Comparison of ENCODE assay signal across 8 mouse cellular contexts in genomic region chr7:19956341-19956781, GRCm38 (mm10). TPM values are rescaled to one million over a fixed set of nuclear protein-coding genes. Genes with fewer than 3 reads are reported as not detected.
DNase-seq lines count a peak whose midpoint lies in the region; ATAC-seq and TF ChIP-seq lines count a peak whose summit lies in the region.

No protein-coding gene starts in this region.

- no peaks in the 10 kb centered on the region for H3K27me3 ChIP-seq in kidney, embryonic 14.5 days (ENCODE audit: control insufficient read depth, insufficient read depth, low read length)
- no peaks in the 10 kb centered on the region for H3K27me3 ChIP-seq in liver, embryonic 11.5 days (replicated peaks; ENCODE audit: control insufficient read depth, insufficient read depth, low read length)
- no peaks in the 10 kb centered on the region for H3K27me3 ChIP-seq in neural tube, embryonic 11.5 days (ENCODE audit: control insufficient read depth, insufficient read depth, low read length)
- no peaks in the 10 kb centered on the region for H3K27me3 ChIP-seq in stomach, postnatal 0 days (ENCODE audit: control insufficient read depth, insufficient read depth, low read length)

- H3K4me1 ChIP-seq in kidney, embryonic 14.5 days (ENCODE audit: control insufficient read depth, insufficient read depth, low read length) = 0 out of 2 replicates have a peak, but pooled peaks cover 5% of the 10 kb centered on the region
- H3K4me1 ChIP-seq in liver, embryonic 11.5 days (replicated peaks; ENCODE audit: control insufficient read depth, insufficient read depth, low read length) = no peaks in the 10 kb centered on the region
- H3K4me1 ChIP-seq in neural tube, embryonic 11.5 days (ENCODE audit: control insufficient read depth, insufficient read depth, low read length) = no peaks in the 10 kb centered on the region
- H3K4me1 ChIP-seq in stomach, postnatal 0 days (replicated peaks; ENCODE audit: control insufficient read depth, insufficient read depth) = no peaks in the 10 kb centered on the region

- H3K4me3 ChIP-seq in kidney, embryonic 14.5 days (ENCODE audit: low read length) = no peak overlapping the region
- H3K4me3 ChIP-seq in liver, embryonic 11.5 days (ENCODE audit: low read depth, low read length) = no peak overlapping the region
- no peak overlapping the region for H3K4me3 ChIP-seq in neural tube, embryonic 11.5 days (ENCODE audit: low read depth, low read length)
- no peak overlapping the region for H3K4me3 ChIP-seq in stomach, postnatal 0 days (ENCODE audit: low read depth, low read length)

- intact Hi-C loops in gastrocnemius, postnatal 36 days (cut with DNase I) = loop anchor here (1.0 to 10.0 kb wide), 3 partner anchors 46 to 152 kb away; no protein-coding TSS in a partner anchor

- ATAC-seq in activated CD4-positive, CD25-positive, alpha-beta regulatory T cell, adult 4 months = peak; percentile 57
- peak; percentile 71 for ATAC-seq in kidney, embryonic 14.5 days (ENCODE audit: low FRiP score, low TSS enrichment)
- 0 out of 2 replicates have a peak, but pooled peaks have one; percentile 34 for ATAC-seq in liver, embryonic 11.5 days (replicated peaks; ENCODE audit: low FRiP score)
- ATAC-seq in neural tube, embryonic 11.5 days (ENCODE audit: insufficient read depth, low FRiP score, low TSS enrichment) = no peak
- ATAC-seq in stomach, postnatal 0 days (ENCODE audit: low FRiP score, low TSS enrichment) = peak; percentile 63

- peak; percentile 89 for TF ChIP-seq CTCF in stomach, postnatal 0 days (IDR thresholded peaks at IDR 0.05; ENCODE audit: low read depth)

- peak; percentile 49 for DNase-seq in 3134 (ENCODE audit: extremely low read depth, insufficient read length, low spot score)
- peak; percentile 92 for DNase-seq in embryo, embryonic 10 days (ENCODE audit: low spot score)
- peak; percentile 68 to 81 for DNase-seq in gastrocnemius, postnatal 36 days
- peak; percentile 71 for DNase-seq in liver, embryonic 11.5 days (ENCODE audit: low spot score)
- peak; percentile 84 for DNase-seq in neural tube, embryonic 11.5 days (ENCODE audit: low spot score)
- DNase-seq in stomach, postnatal 0 days (ENCODE audit: low spot score) = peak; percentile 87

- H3K36me3 ChIP-seq in kidney, embryonic 14.5 days (ENCODE audit: control insufficient read depth, insufficient read depth, low read length) = no peaks in the 10 kb centered on the region
- no peaks in the 10 kb centered on the region for H3K36me3 ChIP-seq in liver, embryonic 11.5 days (ENCODE audit: control insufficient read depth, insufficient read depth, low read length)
- no peaks in the 10 kb centered on the region for H3K36me3 ChIP-seq in neural tube, embryonic 11.5 days (ENCODE audit: control insufficient read depth, insufficient read depth, low read length)
- H3K36me3 ChIP-seq in stomach, postnatal 0 days (ENCODE audit: control insufficient read depth, insufficient read depth, low read length) = no peaks in the 10 kb centered on the region

- WGBS in kidney, embryonic 14.5 days = under 1% methylated on average over 7 of the region's 7 CpGs
- WGBS in liver, embryonic 11.5 days = 2% methylated on average over 7 of the region's 7 CpGs
- WGBS in neural tube, embryonic 11.5 days = 4% methylated on average over 7 of the region's 7 CpGs
- under 1% methylated on average over 7 of the region's 7 CpGs for WGBS in stomach, postnatal 0 days

- H3K9me3 ChIP-seq in kidney, embryonic 14.5 days (ENCODE audit: control insufficient read depth, low read length) = no peaks in the 10 kb centered on the region
- no peaks in the 10 kb centered on the region for H3K9me3 ChIP-seq in liver, embryonic 11.5 days (ENCODE audit: control insufficient read depth, low read length)
- no peaks in the 10 kb centered on the region for H3K9me3 ChIP-seq in neural tube, embryonic 11.5 days (ENCODE audit: control insufficient read depth, low read length)
- no peaks in the 10 kb centered on the region for H3K9me3 ChIP-seq in stomach, postnatal 0 days (ENCODE audit: control insufficient read depth, low read length)

- TF ChIP-seq EP300 in stomach, postnatal 0 days (optimal IDR thresholded peaks at IDR 0.05) = no peak

- H3K9ac ChIP-seq in kidney, embryonic 14.5 days (ENCODE audit: low read depth, low read length) = no peak overlapping the region
- no peak overlapping the region for H3K9ac ChIP-seq in liver, embryonic 11.5 days (ENCODE audit: low read depth, low read length)
- H3K9ac ChIP-seq in neural tube, embryonic 11.5 days (ENCODE audit: low read length) = no peak overlapping the region
- no peak overlapping the region for H3K9ac ChIP-seq in stomach, postnatal 0 days (ENCODE audit: low read length)

- no peak overlapping the region for H3K4me2 ChIP-seq in kidney, embryonic 14.5 days (replicated peaks; ENCODE audit: low read depth, low read length)
- no peak overlapping the region for H3K4me2 ChIP-seq in liver, embryonic 11.5 days
- no peak overlapping the region for H3K4me2 ChIP-seq in neural tube, embryonic 11.5 days (ENCODE audit: low read depth)
- H3K4me2 ChIP-seq in stomach, postnatal 0 days (replicated peaks; ENCODE audit: low read depth) = no peak overlapping the region

- H3K27ac ChIP-seq in kidney, embryonic 14.5 days (ENCODE audit: low read depth, low read length) = no peak overlapping the region
- no peak overlapping the region for H3K27ac ChIP-seq in liver, embryonic 11.5 days (ENCODE audit: low read depth, low read length)
- H3K27ac ChIP-seq in neural tube, embryonic 11.5 days (ENCODE audit: low read depth, low read length) = no peak overlapping the region
- no peak overlapping the region for H3K27ac ChIP-seq in stomach, postnatal 0 days (replicated peaks)

RNA-seq across cellular contexts. Expression of gene Igsf23, which starts 5.8 kb away (rescaled TPM):
- polyA plus RNA-seq in activated CD4-positive, CD25-positive, alpha-beta regulatory T cell, adult 4 months (2017; shearing (Covaris generic)) = 1 to 10 TPM; 7.5 to 8.9 TPM
- not detected for total RNA-seq in gastrocnemius, postnatal 36 days (2021)
- polyA plus RNA-seq in kidney, embryonic 14.5 days (2014; fragmentation: Nextera tagmentation; extraction: Ambion mirVana) = not detected in 2 replicates
- polyA plus RNA-seq in liver, embryonic 11.5 days (2014; fragmentation: Nextera tagmentation; extraction: Ambion mirVana) = 0.59 and 0.73 TPM in 2 replicates
- polyA plus RNA-seq in neural tube, embryonic 11.5 days (2014; fragmentation: Nextera tagmentation; extraction: Ambion mirVana) = not detected in 2 replicates
- polyA plus RNA-seq in stomach, postnatal 0 days (2015; fragmentation: Nextera tagmentation; extraction: Ambion mirVana) = 3.2 and 4.4 TPM in 2 replicates

RNA-seq across cellular contexts. Expression of gene Ceacam20, which starts 8.9 kb away (rescaled TPM):
- polyA plus RNA-seq in activated CD4-positive, CD25-positive, alpha-beta regulatory T cell, adult 4 months (2017; shearing (Covaris generic)) = not detected
- total RNA-seq in gastrocnemius, postnatal 36 days (2021) = not detected
- not detected in 2 replicates for polyA plus RNA-seq in kidney, embryonic 14.5 days (2014; fragmentation: Nextera tagmentation; extraction: Ambion mirVana)
- polyA plus RNA-seq in liver, embryonic 11.5 days (2014; fragmentation: Nextera tagmentation; extraction: Ambion mirVana) = not detected in 2 replicates
- not detected in 2 replicates for polyA plus RNA-seq in neural tube, embryonic 11.5 days (2014; fragmentation: Nextera tagmentation; extraction: Ambion mirVana)
- polyA plus RNA-seq in stomach, postnatal 0 days (2015; fragmentation: Nextera tagmentation; extraction: Ambion mirVana) = not detected in 2 replicates

RNA-seq across cellular contexts. Expression of gene Nlrp9b, which starts 34.9 kb away (rescaled TPM):
- not detected for polyA plus RNA-seq in activated CD4-positive, CD25-positive, alpha-beta regulatory T cell, adult 4 months (2017; shearing (Covaris generic))
- not detected for total RNA-seq in gastrocnemius, postnatal 36 days (2021)
- not detected in 2 replicates for polyA plus RNA-seq in kidney, embryonic 14.5 days (2014; fragmentation: Nextera tagmentation; extraction: Ambion mirVana)
- polyA plus RNA-seq in liver, embryonic 11.5 days (2014; fragmentation: Nextera tagmentation; extraction: Ambion mirVana) = not detected in 2 replicates
- polyA plus RNA-seq in neural tube, embryonic 11.5 days (2014; fragmentation: Nextera tagmentation; extraction: Ambion mirVana) = not detected in 2 replicates
- polyA plus RNA-seq in stomach, postnatal 0 days (2015; fragmentation: Nextera tagmentation; extraction: Ambion mirVana) = not detected in 2 replicates

RNA-seq across cellular contexts. Expression of gene Pvr, which starts 35.4 kb away (rescaled TPM):
- polyA plus RNA-seq in activated CD4-positive, CD25-positive, alpha-beta regulatory T cell, adult 4 months (2017; shearing (Covaris generic)) = 10 to 100 TPM; 17.4 to 24.1 TPM
- 1 to 10 TPM; 4.6 to 7.7 TPM for total RNA-seq in gastrocnemius, postnatal 36 days (2021)
- 9.6 and 10.8 TPM in 2 replicates for polyA plus RNA-seq in kidney, embryonic 14.5 days (2014; fragmentation: Nextera tagmentation; extraction: Ambion mirVana)
- 5.1 and 6.1 TPM in 2 replicates for polyA plus RNA-seq in liver, embryonic 11.5 days (2014; fragmentation: Nextera tagmentation; extraction: Ambion mirVana)
- 2.9 and 4.8 TPM in 2 replicates for polyA plus RNA-seq in neural tube, embryonic 11.5 days (2014; fragmentation: Nextera tagmentation; extraction: Ambion mirVana)
- polyA plus RNA-seq in stomach, postnatal 0 days (2015; fragmentation: Nextera tagmentation; extraction: Ambion mirVana) = 6.2 and 6.7 TPM in 2 replicates
